Mouse (Mus musculus) midbrain, postnatal 0 days (tissue): Measurements from ENCODE around the gene Amot. TPM values are rescaled to one million over a fixed set of nuclear protein-coding genes. Genes with fewer than 3 reads are reported as not detected.

Experiments used
- ATAC-seq: fragments of 200-750 bp; cut with Nextera tagmentation; 2 replicates; pipeline ENCODE4 v1.8.0; 2017; ENCODE audit warnings: moderate number of reproducible peaks, mild to moderate bottlenecking, moderate TSS enrichment, moderate library complexity; ENCODE audit not compliant: low FRiP score
- DNase-seq: peaks from one replicate; pipeline ENCODE4 v3.0.0-alpha.2; 2015; ENCODE audit warnings: low spot score
- H3K27ac ChIP-seq: fragments of 300-500 bp; sonication (generic); 2 replicates; pipeline ENCODE4 v1.5.1; 2014; ENCODE audit warnings: low read depth, mild to moderate bottlenecking, low read length, mixed read lengths
- H3K27me3 ChIP-seq: fragments of 300-500 bp; sonication (generic); 2 replicates; pipeline ENCODE4 v1.6.1; 2014; ENCODE audit warnings: low read length, control low read depth, mixed read lengths; ENCODE audit not compliant: insufficient read depth
- H3K36me3 ChIP-seq: fragments of 300-500 bp; sonication (generic); 2 replicates; pipeline ENCODE4 v1.6.1; 2014; ENCODE audit warnings: low read length, control low read depth, mixed read lengths; ENCODE audit not compliant: insufficient read depth
- H3K4me1 ChIP-seq: fragments of 300-500 bp; sonication (generic); 2 replicates; pipeline ENCODE4 v1.6.1; 2014; ENCODE audit warnings: mild to moderate bottlenecking, control low read depth, antibody characterized with exemption, low read length, mixed read lengths; ENCODE audit not compliant: insufficient read depth
- H3K4me2 ChIP-seq: fragments of 300-500 bp; sonication (generic); 2 replicates; pipeline ENCODE4 v1.6.1; 2014; ENCODE audit warnings: low read depth, mild to moderate bottlenecking, low read length, mixed read lengths; ENCODE audit not compliant: poor library complexity, severe bottlenecking
- H3K4me3 ChIP-seq: fragments of 300-500 bp; sonication (generic); 2 replicates; pipeline ENCODE4 v1.5.1; 2014; ENCODE audit warnings: low read depth, mild to moderate bottlenecking, low read length, moderate library complexity
- H3K9ac ChIP-seq: fragments of 300-500 bp; sonication (generic); replicated peaks from 2 replicates; pipeline ENCODE4 v1.6.1; 2014; ENCODE audit warnings: mild to moderate bottlenecking, low read length, moderate library complexity, mixed read lengths; ENCODE audit not compliant: poor library complexity, severe bottlenecking
- H3K9me3 ChIP-seq: fragments of 300-500 bp; sonication (generic); 2 replicates; pipeline ENCODE4 v1.6.1; 2016; ENCODE audit warnings: low read length, control low read depth
- CTCF ChIP-seq: IDR thresholded peaks from 2 replicates; pipeline ENCODE4 v1.5.1; 2016; ENCODE audit warnings: antibody characterized with exemption, mild to moderate bottlenecking
- WGBS: fragments of 180-500 bp; shearing (Covaris S2); extraction: QIAGEN DNeasy Blood & Tissue Kit; methylation state at CpG from one replicate; pipeline ENCODE4 v1.1.7; 2014; 5-methylcytosine and 5-hydroxymethylcytosine counted together
- polyA plus RNA-seq: library from polyadenylated mRNA; unstranded; fragments of >200 nt; fragmentation: Nextera tagmentation; extraction: Ambion mirVana; gene quantifications from 2 replicates; pipeline ENCODE4 v1.2.1, GENCODE M21; 2015
- total RNA-seq: library from RNA; depleted of rRNA; stranded (reverse); fragments of >200 nt; gene quantifications from 2 replicates; pipeline ENCODE4 v1.2.3, GENCODE M21; 2014

Gene Amot
- total and polyA plus RNA-seq, 2 experiments from 2014 or later: 6.2 to 22.3 TPM

GRCm38 (mm10) chrX:145499101-145499500 is 5.9 kb downstream of the Amot start:
- no peak overlapping the region for H3K9ac ChIP-seq
- no peaks in the 10 kb centered on the region for H3K36me3 ChIP-seq

GRCm38 (mm10) chrX:145498691-145499090 is 6.3 kb downstream of the Amot start:
- H3K36me3 ChIP-seq: no peaks in the 10 kb centered on the region
- no peak overlapping the region for H3K9ac ChIP-seq
- no peaks in the 10 kb centered on the region for H3K4me1 ChIP-seq
- no peak for ATAC-seq
- TF ChIP-seq CTCF: no peak
- no peaks in the 10 kb centered on the region for H3K9me3 ChIP-seq
- H3K4me3 ChIP-seq: no peak overlapping the region
- DNase-seq: no peak
- no peaks in the 10 kb centered on the region for H3K27me3 ChIP-seq
- no peak overlapping the region for H3K4me2 ChIP-seq
- WGBS: 89% methylated on average over 4 of the region's 4 CpGs
- H3K27ac ChIP-seq: no peak overlapping the region

More at GRCm38 (mm10) chrX:145499101-145499500, 5.9 kb downstream of the Amot start:
- Histone ChIP-seq H3K27ac (no peak overlapping the region), H3K4me1 (no peaks in the 10 kb centered on the region), H3K4me3 (no peak overlapping the region), H3K4me2 (no peak overlapping the region), H3K27me3 (no peaks in the 10 kb centered on the region), H3K9me3 (no peaks in the 10 kb centered on the region)
- DNase-seq (no peak), ATAC-seq (no peak)
- 69% methylated on average over 2 of the region's 2 CpGs for WGBS
- no peak for TF ChIP-seq CTCF

- H3K27me3 ChIP-seq: no peaks in the 10 kb centered on the region
- no peaks in the 10 kb centered on the region for H3K4me1 ChIP-seq
- no peak overlapping the region for H3K9ac ChIP-seq
- H3K4me3 ChIP-seq: no peak overlapping the region
- ATAC-seq (no peak), DNase-seq (no peak)
- no peak for TF ChIP-seq CTCF
- no peak overlapping the region for H3K4me2 ChIP-seq
- no peak overlapping the region for H3K27ac ChIP-seq
- H3K9me3 ChIP-seq: no peaks in the 10 kb centered on the region
- WGBS: 93% methylated on average over 6 of the region's 6 CpGs
- H3K36me3 ChIP-seq: no peaks in the 10 kb centered on the region
These were observed 7.5 kb downstream of the Amot start for GRCm38 (mm10) chrX:145497486-145497885.

GRCm38 (mm10) chrX:145495381-145495780 is 9.6 kb downstream of the Amot start:
- TF ChIP-seq CTCF: no peak
- no peaks in the 10 kb centered on the region for H3K36me3 ChIP-seq
- H3K9ac ChIP-seq: no peak overlapping the region
- no peak for ATAC-seq
- WGBS: 87% methylated on average over 4 of the region's 4 CpGs
- H3K27me3 ChIP-seq: no peaks in the 10 kb centered on the region
- H3K9me3 ChIP-seq: no peaks in the 10 kb centered on the region
- H3K27ac ChIP-seq: no peak overlapping the region
- no peak for DNase-seq
- H3K4me1 ChIP-seq: no peaks in the 10 kb centered on the region
- no peak overlapping the region for H3K4me3 ChIP-seq
- no peak overlapping the region for H3K4me2 ChIP-seq

GRCm38 (mm10) chrX:145490821-145491220 is 14.2 kb downstream of the Amot start:
- WGBS: 82% methylated on average over 1 of the region's 1 CpGs
- no peak for TF ChIP-seq CTCF
- Histone ChIP-seq H3K4me3 (no peak overlapping the region), H3K9ac (no peak overlapping the region), H3K4me1 (no peaks in the 10 kb centered on the region), H3K4me2 (no peak overlapping the region), H3K27ac (no peak overlapping the region), H3K36me3 (no peaks in the 10 kb centered on the region), H3K27me3 (no peaks in the 10 kb centered on the region), H3K9me3 (no peaks in the 10 kb centered on the region)
- no peak for DNase-seq
- no peak for ATAC-seq

GRCm38 (mm10) chrX:145490417-145490816 is 14.6 kb downstream of the Amot start:
- TF ChIP-seq CTCF: no peak
- Histone ChIP-seq H3K27me3 (no peaks in the 10 kb centered on the region), H3K4me1 (no peaks in the 10 kb centered on the region), H3K4me3 (no peak overlapping the region), H3K4me2 (no peak overlapping the region), H3K27ac (no peak overlapping the region), H3K9me3 (no peaks in the 10 kb centered on the region), H3K36me3 (no peaks in the 10 kb centered on the region), H3K9ac (no peak overlapping the region)
- ATAC-seq: no peak
- no peak for DNase-seq
- 89% methylated on average over 3 of the region's 3 CpGs for WGBS
